Mouse (Mus musculus) liver, embryonic 14.5 days (tissue): ENCODE results near the gene Padi4. TPM values are rescaled to one million over a fixed set of nuclear protein-coding genes. Genes with fewer than 3 reads are reported as not detected.
A peak's percentile ranks its signal among the peaks of the same experiment; 100 is the strongest.

Experiments used
- ATAC-seq: fragments of 200-750 bp; cut with Nextera tagmentation; 2 replicates; pipeline ENCODE4 v1.8.0; 2017; ENCODE audit warnings: moderate number of reproducible peaks, mild to moderate bottlenecking, moderate library complexity; ENCODE audit not compliant: insufficient read depth
- DNase-seq, 3 experiments: peaks; one replicate each; pipeline ENCODE4 v3.0.0-alpha.2; 2012 to 2013; ENCODE audit warnings: low read depth in 3 of 3, low spot score in 3 of 3
- H3K27ac ChIP-seq: fragments of 300-500 bp; sonication (generic); 2 replicates; pipeline ENCODE4 v1.5.1; 2014; ENCODE audit warnings: moderate library complexity, mild to moderate bottlenecking, control low read depth, inconsistent platforms
- H3K27me3 ChIP-seq: fragments of 300-500 bp; sonication (generic); 2 replicates; pipeline ENCODE4 v1.6.1; 2014; ENCODE audit warnings: mild to moderate bottlenecking, low read length, moderate library complexity; ENCODE audit not compliant: control insufficient read depth, insufficient read depth
- H3K36me3 ChIP-seq: fragments of 300-500 bp; sonication (generic); replicated peaks from 2 replicates; pipeline ENCODE4 v1.6.1; 2014; ENCODE audit warnings: low read depth; ENCODE audit not compliant: control insufficient read depth, insufficient read depth
- H3K4me1 ChIP-seq, 2 experiments: fragments of 200-500 bp in 1 of 2; fragments of 300-500 bp in 1 of 2; sonication (generic) in 1 of 2; replicated peaks; 2 replicates each; pipeline ENCODE4 v1.6.1; 2012 to 2014; ENCODE audit warnings: antibody characterized with exemption in 1 of 2, inconsistent platforms in 1 of 2, low read length in 1 of 2; ENCODE audit not compliant: control insufficient read depth in 2 of 2, insufficient read depth in 2 of 2
- H3K4me2 ChIP-seq: fragments of 300-500 bp; sonication (generic); 2 replicates; pipeline ENCODE4 v1.6.1; 2014; ENCODE audit warnings: low read depth, mild to moderate bottlenecking, control low read depth, moderate library complexity
- H3K4me3 ChIP-seq, 2 experiments: fragments of 200-500 bp in 1 of 2; fragments of 300-500 bp in 1 of 2; sonication (generic) in 1 of 2; 2 replicates each; pipeline ENCODE4 v1.5.1; 2012 to 2014; ENCODE audit warnings: low read depth in 2 of 2, low read length in 2 of 2, mild to moderate bottlenecking in 2 of 2, control low read depth in 1 of 2, inconsistent platforms in 1 of 2, moderate library complexity in 1 of 2; ENCODE audit not compliant: insufficient read depth in 1 of 2
- H3K9ac ChIP-seq: fragments of 300-500 bp; sonication (generic); replicated peaks from 2 replicates; pipeline ENCODE4 v1.6.1; 2014; ENCODE audit warnings: mild to moderate bottlenecking, control low read depth, moderate library complexity
- H3K9me3 ChIP-seq: fragments of 300-500 bp; sonication (generic); 2 replicates; pipeline ENCODE4 v1.6.1; 2016; ENCODE audit warnings: low read length, mixed read lengths; ENCODE audit not compliant: control insufficient read depth
- CTCF ChIP-seq: IDR thresholded peaks from 2 replicates; pipeline ENCODE4 v1.5.1; 2016; ENCODE audit warnings: antibody characterized with exemption, low read depth, control low read depth
- EP300 ChIP-seq: IDR thresholded peaks from 2 replicates; pipeline ENCODE4 v1.6.1; 2016; ENCODE audit warnings: antibody characterized with exemption, low read depth
- WGBS: fragments of 180-500 bp; shearing (Covaris S2); extraction: QIAGEN DNeasy Blood & Tissue Kit; methylation state at CpG from one replicate; pipeline ENCODE4 v1.1.7; 2014; ENCODE audit not compliant: insufficient replicate concordance; 5-methylcytosine and 5-hydroxymethylcytosine counted together
- polyA plus RNA-seq, 2 experiments: library from polyadenylated mRNA; depleted of rRNA in 1 of 2; stranded (reverse) in 1 of 2; unstranded in 1 of 2; fragments of >200 nt; fragmentation: Nextera tagmentation in 1 of 2; extraction: Ambion mirVana in 1 of 2; gene quantifications; 2 replicates each; pipeline versions ENCODE4 v1.2.1 to v1.2.3; 2012 to 2014

Padi4 gene
- polyA plus RNA-seq, 2 experiments, result 0.34 to 0.58 TPM

GRCm38 (mm10) chr4:140718436-140718835, 55.6 kb downstream of the Padi4 start:
- Histone ChIP-seq H3K9ac (no peak overlapping the region), H3K27me3 (no peaks in the 10 kb centered on the region), H3K4me1 (0 out of 4 replicates have a peak, but pooled peaks cover 0 to 3% of the 10 kb centered on the region in 2 experiments), H3K9me3 (no peaks in the 10 kb centered on the region), H3K36me3 (peaks cover 84% of the 10 kb centered on the region), H3K4me2 (no peak overlapping the region), H3K27ac (no peak overlapping the region), H3K4me3 (no peak overlapping the region)
- no peak for TF ChIP-seq EP300
- no peak for TF ChIP-seq CTCF
- ATAC-seq, result no peak
- DNase-seq, result no peak
- 79% methylated on average over 9 of the region's 9 CpGs for WGBS

- Histone ChIP-seq H3K27me3 (no peaks in the 10 kb centered on the region), H3K4me1 (0 out of 4 replicates have a peak, but pooled peaks cover 0 to 3% of the 10 kb centered on the region in 2 experiments), H3K27ac (no peak overlapping the region), H3K9me3 (no peaks in the 10 kb centered on the region), H3K4me3 (no peak overlapping the region), H3K4me2 (no peak overlapping the region), H3K36me3 (peaks cover 94% of the 10 kb centered on the region), H3K9ac (no peak overlapping the region)
- TF ChIP-seq CTCF (no peak), EP300 (no peak)
- 88% methylated on average over 11 of the region's 11 CpGs for WGBS
- DNase-seq (no peak), ATAC-seq (no peak)
Observed at GRCm38 (mm10) chr4:140716994-140717393, 57.0 kb downstream of the Padi4 start.

GRCm38 (mm10) chr4:140714586-140714985, 59.5 kb downstream of the Padi4 start:
- Histone ChIP-seq H3K36me3 (peaks cover 96% of the 10 kb centered on the region), H3K4me3 (no peak overlapping the region), H3K27ac (no peak overlapping the region), H3K27me3 (no peaks in the 10 kb centered on the region), H3K9ac (no peak overlapping the region), H3K4me2 (no peak overlapping the region), H3K9me3 (no peaks in the 10 kb centered on the region), H3K4me1 (0 out of 4 replicates have a peak, but pooled peaks cover 0 to 3% of the 10 kb centered on the region in 2 experiments)
- no peak for DNase-seq
- 0 out of 2 replicates have a peak, but pooled peaks have one; percentile 14 for ATAC-seq
- WGBS, result 79% methylated on average over 5 of the region's 5 CpGs
- TF ChIP-seq EP300 (no peak), CTCF (no peak)

- whole genome bisulfite sequencing, result 63% methylated on average over 29 of the region's 29 CpGs
- ATAC-seq (peak; percentile 61), DNase-seq (peak in 1 of 3 experiments; percentile 53)
- Histone ChIP-seq H3K27me3 (no peaks in the 10 kb centered on the region), H3K36me3 (peaks cover 95% of the 10 kb centered on the region), H3K4me2 (no peak overlapping the region), H3K4me1 (0 out of 4 replicates have a peak, but pooled peaks cover 0 to 3% of the 10 kb centered on the region in 2 experiments), H3K9me3 (no peaks in the 10 kb centered on the region), H3K4me3 (no peak overlapping the region), H3K9ac (no peak overlapping the region), H3K27ac (no peak overlapping the region)
- peak; percentile 98 for TF ChIP-seq CTCF
- no peak for TF ChIP-seq EP300
Observed at GRCm38 (mm10) chr4:140713480-140714365, 60.3 kb downstream of the Padi4 start.

GRCm38 (mm10) chr4:140711360-140711759, 62.7 kb downstream of the Padi4 start:
- Histone ChIP-seq H3K27ac (no peak overlapping the region), H3K4me3 (no peak overlapping the region), H3K9ac (no peak overlapping the region), H3K36me3 (peaks cover 92% of the 10 kb centered on the region), H3K4me2 (no peak overlapping the region), H3K9me3 (no peaks in the 10 kb centered on the region), H3K4me1 (peaks cover 2 to 4% of the 10 kb centered on the region in 2 experiments; a peak in 2 of 4 replicates), H3K27me3 (no peaks in the 10 kb centered on the region)
- 80% methylated on average over 5 of the region's 5 CpGs for WGBS
- no peak for DNase-seq
- no peak for TF ChIP-seq EP300
- no peak for TF ChIP-seq CTCF
- no peak for ATAC-seq
